Mouse (Mus musculus) heart, postnatal 0 days (tissue): ENCODE data around the gene Urm1. TPM values are rescaled to one million over a fixed set of nuclear protein-coding genes. Genes with fewer than 3 reads are reported as not detected.

ENCODE experiments used
- ATAC-seq: fragments of 200-750 bp; cut with Nextera tagmentation; 2 replicates; pipeline ENCODE4 v1.8.0; 2017; ENCODE audit warnings: low read depth, moderate number of reproducible peaks, moderate library complexity; ENCODE audit not compliant: insufficient read depth
- DNase-seq: peaks from one replicate; pipeline ENCODE4 v3.0.0-alpha.2; 2016; ENCODE audit warnings: low spot score
- H3K27ac ChIP-seq: fragments of 300-500 bp; sonication (generic); 2 replicates; pipeline ENCODE4 v1.5.1; 2014; ENCODE audit warnings: low read depth, mild to moderate bottlenecking
- H3K27me3 ChIP-seq: fragments of 300-500 bp; sonication (generic); 2 replicates; pipeline ENCODE4 v1.6.1; 2014; ENCODE audit warnings: low read length, mixed read lengths; ENCODE audit not compliant: control insufficient read depth, insufficient read depth
- H3K36me3 ChIP-seq: fragments of 300-500 bp; sonication (generic); replicated peaks from 2 replicates; pipeline ENCODE4 v1.6.1; 2014; ENCODE audit warnings: low read length, mixed read lengths; ENCODE audit not compliant: control insufficient read depth, insufficient read depth
- H3K4me1 ChIP-seq: fragments of 300-500 bp; sonication (generic); 2 replicates; pipeline ENCODE4 v1.6.1; 2014; ENCODE audit warnings: antibody characterized with exemption; ENCODE audit not compliant: control insufficient read depth, insufficient read depth
- H3K4me2 ChIP-seq: fragments of 300-500 bp; sonication (generic); 2 replicates; pipeline ENCODE4 v1.6.1; 2014; ENCODE audit warnings: low read depth, mild to moderate bottlenecking, low read length, moderate library complexity
- H3K4me3 ChIP-seq: fragments of 300-500 bp; sonication (generic); 2 replicates; pipeline ENCODE4 v1.5.1; 2014; ENCODE audit warnings: low read depth, low read length
- H3K9ac ChIP-seq: fragments of 300-500 bp; sonication (generic); replicated peaks from 2 replicates; pipeline ENCODE4 v1.6.1; 2014; ENCODE audit warnings: low read depth, low read length, mixed read lengths
- H3K9me3 ChIP-seq: fragments of 300-500 bp; sonication (generic); replicated peaks from 2 replicates; pipeline ENCODE4 v1.6.1; 2016; ENCODE audit warnings: low read length; ENCODE audit not compliant: control insufficient read depth
- CTCF ChIP-seq: IDR thresholded peaks from 2 replicates; pipeline ENCODE4 v1.5.1; 2016; ENCODE audit warnings: antibody characterized with exemption, control low read depth, low read depth
- EP300 ChIP-seq: IDR thresholded peaks from 2 replicates; pipeline ENCODE4 v1.6.1; 2016; ENCODE audit warnings: antibody characterized with exemption, low read depth
- WGBS: fragments of 180-500 bp; shearing (Covaris S2); extraction: QIAGEN DNeasy Blood & Tissue Kit; methylation state at CpG from one replicate; pipeline ENCODE4 v1.1.7; 2014; 5-methylcytosine and 5-hydroxymethylcytosine counted together
- polyA plus RNA-seq: library from polyadenylated mRNA; unstranded; fragments of >200 nt; fragmentation: Nextera tagmentation; extraction: Ambion mirVana; gene quantifications from 2 replicates; pipeline ENCODE4 v1.2.1, GENCODE M21; 2015
- total RNA-seq: library from RNA; depleted of rRNA; stranded (reverse); fragments of >200 nt; gene quantifications from 2 replicates; pipeline ENCODE4 v1.2.3, GENCODE M21; 2014; ENCODE audit warnings: low replicate concordance

The Urm1 gene
- total and polyA plus RNA-seq, 2 experiments from 2014 or later, result 14.2 to 30.0 TPM

- DNase-seq (no peak), ATAC-seq (no peak)
- no peak overlapping the region for H3K9ac ChIP-seq
- TF ChIP-seq CTCF, result no peak
- no peak for TF ChIP-seq EP300
- H3K9me3 ChIP-seq, result no peaks in the 10 kb centered on the region
- H3K27me3 ChIP-seq, result no peaks in the 10 kb centered on the region
- H3K27ac ChIP-seq, result no peak overlapping the region
- WGBS, result 40% methylated on average over 2 of the region's 2 CpGs
- H3K36me3 ChIP-seq, result peaks cover 22% of the 10 kb centered on the region
- no peak overlapping the region for H3K4me3 ChIP-seq
- H3K4me2 ChIP-seq, result no peak overlapping the region
- H3K4me1 ChIP-seq, result no peaks in the 10 kb centered on the region
Observed at GRCm38 (mm10) chr2:29819363-29819762, 512 bp upstream of the Urm1 start.

- TF ChIP-seq EP300 (no peak), CTCF (no peak)
- WGBS, result 14% methylated on average over 11 of the region's 11 CpGs
Observed at GRCm38 (mm10) chr2:29826318-29826925, 6.5 kb downstream of the Urm1 start.

GRCm38 (mm10) chr2:29826926-29827708, 7.2 kb downstream of the Urm1 start:
- Histone ChIP-seq H3K4me2 (peak overlapping the region; percentile 74), H3K4me3 (peak overlapping the region; percentile 72), H3K4me1 (peaks cover 16% of the 10 kb centered on the region), H3K36me3 (no peaks in the 10 kb centered on the region), H3K9ac (peak overlapping the region; percentile 67), H3K27me3 (no peaks in the 10 kb centered on the region), H3K27ac (peak overlapping the region; percentile 86), H3K9me3 (no peaks in the 10 kb centered on the region)
- TF ChIP-seq EP300, result peak; percentile 52
- TF ChIP-seq CTCF, result peak; percentile 12; the same call in 1 of the 2 replicates
- peak; percentile 99 for ATAC-seq
- under 1% methylated on average over 48 of the region's 48 CpGs for WGBS
- DNase-seq, result peak; percentile 97

More at GRCm38 (mm10) chr2:29826318-29826925, 6.5 kb downstream of the Urm1 start:
- no peaks in the 10 kb centered on the region for H3K9me3 ChIP-seq
- H3K27me3 ChIP-seq, result no peaks in the 10 kb centered on the region
- peak overlapping the region; percentile 86 for H3K27ac ChIP-seq
- no peaks in the 10 kb centered on the region for H3K36me3 ChIP-seq
- peak overlapping the region; percentile 72 for H3K4me3 ChIP-seq
- DNase-seq (peak; percentile 29), ATAC-seq (peak; percentile 12; the same call in 1 of the 2 replicates)
- peaks cover 16% of the 10 kb centered on the region for H3K4me1 ChIP-seq
- H3K4me2 ChIP-seq, result peak overlapping the region; percentile 61
- peak overlapping the region; percentile 48 for H3K9ac ChIP-seq

GRCm38 (mm10) chr2:29827709-29828024, 7.8 kb downstream of the Urm1 start:
- Histone ChIP-seq H3K27me3 (no peaks in the 10 kb centered on the region), H3K4me3 (peak overlapping the region; percentile 72), H3K27ac (peak overlapping the region; percentile 58), H3K4me2 (peak overlapping the region; percentile 74), H3K36me3 (peaks cover 2% of the 10 kb centered on the region), H3K9me3 (no peaks in the 10 kb centered on the region), H3K4me1 (peaks cover 16% of the 10 kb centered on the region), H3K9ac (peak overlapping the region; percentile 67)
- DNase-seq (no peak), ATAC-seq (no peak)
- no peak for TF ChIP-seq CTCF
- TF ChIP-seq EP300, result no peak
- WGBS, result 3% methylated on average over 12 of the region's 12 CpGs

- Histone ChIP-seq H3K9me3 (no peaks in the 10 kb centered on the region), H3K4me3 (no peak overlapping the region), H3K27me3 (no peaks in the 10 kb centered on the region), H3K9ac (no peak overlapping the region), H3K4me1 (peaks cover 14% of the 10 kb centered on the region), H3K27ac (no peak overlapping the region), H3K4me2 (no peak overlapping the region), H3K36me3 (peaks cover 30% of the 10 kb centered on the region)
- TF ChIP-seq EP300, result no peak
- no peak for TF ChIP-seq CTCF
- DNase-seq (no peak), ATAC-seq (no peak)
- WGBS, result 84% methylated on average over 4 of the region's 4 CpGs
Observed at GRCm38 (mm10) chr2:29831106-29831505, 11.2 kb downstream of the Urm1 start.
